Mouse (Mus musculus) brain, embryonic 14.5 days (tissue): Measurements from ENCODE around the gene Nab2.

Experiments
- CTCF ChIP-seq: fragments of 200-500 bp; IDR thresholded peaks from 2 replicates; pipeline ENCODE4 v1.5.1; 2012; ENCODE audit warnings: inconsistent platforms, mild to moderate bottlenecking, moderate library complexity, borderline replicate concordance; ENCODE audit not compliant: insufficient read depth, insufficient read length; ENCODE audit errors: extremely low read depth
- POLR2A ChIP-seq: fragments of 200-500 bp; IDR thresholded peaks from 2 replicates; pipeline ENCODE4 v1.6.1; 2012; ENCODE audit warnings: mild to moderate bottlenecking, inconsistent platforms, borderline replicate concordance; ENCODE audit not compliant: poor library complexity, insufficient read depth, insufficient read length, severe bottlenecking; ENCODE audit errors: extremely low read depth

- TF ChIP-seq CTCF (no peak), POLR2A (no peak)
Observed at GRCm38 (mm10) chr10:127640421-127640820, 27.9 kb downstream of the Nab2 start.
